Mouse (Mus musculus) stomach, embryonic 14.5 days (tissue): Measurements from ENCODE around the gene Zbtb45. TPM values are rescaled to one million over a fixed set of nuclear protein-coding genes. Genes with fewer than 3 reads are reported as not detected.

ENCODE experiments used
- ATAC-seq: fragments of 200-750 bp; cut with Nextera tagmentation; 2 replicates; pipeline ENCODE4 v1.8.0; 2017; ENCODE audit warnings: low read depth, moderate TSS enrichment; ENCODE audit not compliant: insufficient number of reproducible peaks, insufficient read depth, low FRiP score
- H3K27ac ChIP-seq: fragments of 300-500 bp; sonication (generic); 2 replicates; pipeline ENCODE4 v1.5.1; 2014; ENCODE audit warnings: mild to moderate bottlenecking, low read length, moderate library complexity, mixed read lengths
- H3K27me3 ChIP-seq: fragments of 300-500 bp; sonication (generic); 2 replicates; pipeline ENCODE4 v1.6.1; 2014; ENCODE audit warnings: low read length, control low read depth, mixed read lengths; ENCODE audit not compliant: control insufficient read depth, insufficient read depth
- H3K36me3 ChIP-seq: fragments of 300-500 bp; sonication (generic); 2 replicates; pipeline ENCODE4 v1.6.1; 2014; ENCODE audit warnings: mild to moderate bottlenecking, control low read depth, low read length, moderate library complexity, mixed read lengths; ENCODE audit not compliant: control insufficient read depth, insufficient read depth
- H3K4me1 ChIP-seq: fragments of 300-500 bp; sonication (generic); 2 replicates; pipeline ENCODE4 v1.6.1; 2014; ENCODE audit warnings: low read length, control low read depth, mixed read lengths; ENCODE audit not compliant: control insufficient read depth, insufficient read depth
- H3K4me2 ChIP-seq: fragments of 300-500 bp; sonication (generic); replicated peaks from 2 replicates; pipeline ENCODE4 v1.6.1; 2014; ENCODE audit warnings: low read depth, low read length, control low read depth
- H3K4me3 ChIP-seq: fragments of 300-500 bp; sonication (generic); 2 replicates; pipeline ENCODE4 v1.5.1; 2014; ENCODE audit warnings: low read depth, low read length, control low read depth
- H3K9ac ChIP-seq: fragments of 300-500 bp; sonication (generic); replicated peaks from 2 replicates; pipeline ENCODE4 v1.6.1; 2014; ENCODE audit warnings: low read depth, mild to moderate bottlenecking, control low read depth, low read length, moderate library complexity, mixed read lengths
- H3K9me3 ChIP-seq: fragments of 300-500 bp; sonication (generic); 2 replicates; pipeline ENCODE4 v1.6.1; 2016; ENCODE audit warnings: low read depth, low read length, control low read depth; ENCODE audit not compliant: control insufficient read depth
- WGBS: fragments of 180-500 bp; shearing (Covaris S2); extraction: QIAGEN DNeasy Blood & Tissue Kit; methylation state at CpG from one replicate; pipeline ENCODE4 v1.1.7; 2014; 5-methylcytosine and 5-hydroxymethylcytosine counted together
- polyA plus RNA-seq: library from polyadenylated mRNA; unstranded; fragments of >200 nt; fragmentation: Nextera tagmentation; extraction: Ambion mirVana; gene quantifications from 2 replicates; pipeline ENCODE4 v1.2.1, GENCODE M21; 2014

The Zbtb45 gene
- polyA plus RNA-seq, 1 experiment from 2014 or later, result 21.3 TPM

DNA sequence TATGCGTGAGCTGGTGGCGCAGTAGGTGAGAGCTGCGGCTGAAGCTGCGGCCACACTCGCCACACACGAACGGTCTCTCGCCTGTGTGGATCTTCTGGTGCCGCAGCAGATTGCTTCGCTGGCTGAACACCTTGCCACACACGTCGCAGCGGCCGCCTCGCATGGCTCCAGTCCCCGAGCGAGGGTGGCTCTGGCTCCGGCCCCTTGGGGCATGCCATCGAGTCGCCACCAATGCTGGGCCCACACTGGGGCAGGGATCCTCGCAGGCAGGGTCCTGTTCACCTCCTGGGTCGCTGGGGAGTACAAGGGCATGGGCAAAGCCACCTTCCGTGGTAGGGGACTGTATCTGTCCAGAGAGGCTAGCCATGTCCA is 34.4 kb upstream of the Zbtb45 start:
- no peak for ATAC-seq
- Histone ChIP-seq H3K27ac (no peak overlapping the region), H3K27me3 (peaks cover 20% of the 10 kb centered on the region), H3K4me3 (peak overlapping the region; percentile 44), H3K4me1 (peaks cover 15% of the 10 kb centered on the region), H3K4me2 (peak overlapping the region; percentile 95), H3K36me3 (no peaks in the 10 kb centered on the region), H3K9ac (peak overlapping the region; percentile 46; the same call in 1 of the 2 replicates), H3K9me3 (no peaks in the 10 kb centered on the region)
- WGBS, result 5% methylated on average over 23 of the region's 23 CpGs

- WGBS, result 7% methylated on average over 86 of the region's 88 CpGs
- Histone ChIP-seq H3K4me3 (peak overlapping the region; percentile 44), H3K36me3 (no peaks in the 10 kb centered on the region), H3K4me2 (peak overlapping the region; percentile 95), H3K27ac (no peak overlapping the region), H3K9me3 (no peaks in the 10 kb centered on the region), H3K9ac (peak overlapping the region; percentile 46; the same call in 1 of the 2 replicates), H3K27me3 (peaks cover 20% of the 10 kb centered on the region), H3K4me1 (peaks cover 21% of the 10 kb centered on the region)
- peak; percentile 53 for ATAC-seq
Measured at GRCm38 (mm10) chr7:13043445-13044253, 33.8 kb upstream of the Zbtb45 start.

- peaks cover 20% of the 10 kb centered on the region for H3K27me3 ChIP-seq
- no peak for ATAC-seq
- no peaks in the 10 kb centered on the region for H3K9me3 ChIP-seq
- H3K27ac ChIP-seq, result no peak overlapping the region
- no peak overlapping the region for H3K9ac ChIP-seq
- peak overlapping the region; percentile 95 for H3K4me2 ChIP-seq
- H3K4me3 ChIP-seq, result peak overlapping the region; percentile 44; the same call in 1 of the 2 replicates
- peaks cover 22% of the 10 kb centered on the region for H3K4me1 ChIP-seq
- no peaks in the 10 kb centered on the region for H3K36me3 ChIP-seq
- 46% methylated on average over 16 of the region's 16 CpGs for WGBS
Measured at GRCm38 (mm10) chr7:13043120-13043444, 33.2 kb upstream of the Zbtb45 start.

DNA sequence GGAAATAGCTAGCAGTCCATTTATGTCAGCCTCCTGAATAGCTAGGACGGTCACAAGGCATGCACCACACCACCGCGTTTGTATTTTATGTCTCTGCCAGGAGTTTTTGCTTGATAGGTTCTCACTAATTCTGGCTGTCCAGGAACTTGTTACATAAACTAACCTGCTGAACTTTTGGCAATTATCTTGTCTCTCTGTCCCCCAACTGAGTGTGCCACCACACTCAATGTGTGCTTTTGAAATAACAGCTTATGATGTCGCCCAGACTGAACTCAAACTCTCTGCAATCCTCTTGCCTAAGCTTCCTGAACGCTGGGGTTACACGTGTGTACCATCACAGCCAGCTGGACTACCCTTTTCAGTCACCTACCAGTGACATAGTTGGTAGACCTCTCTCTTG is 32.7 kb upstream of the Zbtb45 start:
- Histone ChIP-seq H3K9ac (no peak overlapping the region), H3K27ac (no peak overlapping the region), H3K27me3 (peaks cover 20% of the 10 kb centered on the region), H3K36me3 (no peaks in the 10 kb centered on the region), H3K9me3 (no peaks in the 10 kb centered on the region), H3K4me1 (peaks cover 22% of the 10 kb centered on the region), H3K4me2 (no peak overlapping the region), H3K4me3 (no peak overlapping the region)
- no peak for ATAC-seq
- 76% methylated on average over 6 of the region's 6 CpGs for WGBS

GRCm38 (mm10) chr7:13041256-13041655 is 31.4 kb upstream of the Zbtb45 start:
- Histone ChIP-seq H3K27ac (no peak overlapping the region), H3K27me3 (peaks cover 20% of the 10 kb centered on the region), H3K36me3 (peaks cover 2% of the 10 kb centered on the region; the same call in 1 of the 2 replicates), H3K4me3 (no peak overlapping the region), H3K9me3 (no peaks in the 10 kb centered on the region), H3K9ac (no peak overlapping the region), H3K4me2 (no peak overlapping the region), H3K4me1 (peaks cover 29% of the 10 kb centered on the region)
- no peak for ATAC-seq
- 72% methylated on average over 1 of the region's 1 CpGs for WGBS

DNA sequence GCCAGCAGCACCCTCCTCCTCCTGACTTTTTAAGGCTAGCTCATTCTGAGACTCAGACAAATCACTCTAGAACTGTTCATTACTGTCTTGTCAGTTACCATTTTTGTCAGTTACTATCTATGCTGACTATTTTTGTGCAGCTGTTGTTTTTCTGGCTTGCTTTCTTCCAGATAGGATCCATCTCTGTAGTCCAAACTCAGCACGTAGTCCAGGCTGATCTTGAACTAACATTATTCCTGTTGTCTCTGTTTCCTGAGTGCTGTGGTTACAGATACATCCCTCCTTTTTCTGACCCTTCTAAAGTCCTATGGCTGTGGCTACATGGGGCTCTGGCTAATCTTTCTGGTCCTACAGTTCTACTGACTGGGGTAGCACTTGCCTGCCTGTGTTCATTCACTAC is 29.3 kb upstream of the Zbtb45 start:
- peak overlapping the region; percentile 51; the same call in 1 of the 2 replicates for H3K4me3 ChIP-seq
- ATAC-seq, result no peak
- peaks cover 10% of the 10 kb centered on the region; the same call in 1 of the 2 replicates for H3K27me3 ChIP-seq
- peaks cover 16% of the 10 kb centered on the region for H3K36me3 ChIP-seq
- H3K4me2 ChIP-seq, result peak overlapping the region; percentile 82
- H3K9me3 ChIP-seq, result no peaks in the 10 kb centered on the region
- H3K27ac ChIP-seq, result no peak overlapping the region
- H3K9ac ChIP-seq, result peak overlapping the region; percentile 93
- H3K4me1 ChIP-seq, result peaks cover 32% of the 10 kb centered on the region
- 88% methylated on average over 1 of the region's 1 CpGs for WGBS

- Histone ChIP-seq H3K27me3 (peaks cover 8% of the 10 kb centered on the region; the same call in 1 of the 2 replicates), H3K9me3 (no peaks in the 10 kb centered on the region), H3K36me3 (peaks cover 16% of the 10 kb centered on the region), H3K4me1 (peaks cover 32% of the 10 kb centered on the region), H3K4me3 (peak overlapping the region; percentile 51), H3K4me2 (peak overlapping the region; percentile 82), H3K9ac (peak overlapping the region; percentile 93), H3K27ac (peak overlapping the region; percentile 100)
- WGBS, result 22% methylated on average over 15 of the region's 15 CpGs
- ATAC-seq, result no peak
Measured at GRCm38 (mm10) chr7:13038621-13039169, 28.9 kb upstream of the Zbtb45 start.

DNA sequence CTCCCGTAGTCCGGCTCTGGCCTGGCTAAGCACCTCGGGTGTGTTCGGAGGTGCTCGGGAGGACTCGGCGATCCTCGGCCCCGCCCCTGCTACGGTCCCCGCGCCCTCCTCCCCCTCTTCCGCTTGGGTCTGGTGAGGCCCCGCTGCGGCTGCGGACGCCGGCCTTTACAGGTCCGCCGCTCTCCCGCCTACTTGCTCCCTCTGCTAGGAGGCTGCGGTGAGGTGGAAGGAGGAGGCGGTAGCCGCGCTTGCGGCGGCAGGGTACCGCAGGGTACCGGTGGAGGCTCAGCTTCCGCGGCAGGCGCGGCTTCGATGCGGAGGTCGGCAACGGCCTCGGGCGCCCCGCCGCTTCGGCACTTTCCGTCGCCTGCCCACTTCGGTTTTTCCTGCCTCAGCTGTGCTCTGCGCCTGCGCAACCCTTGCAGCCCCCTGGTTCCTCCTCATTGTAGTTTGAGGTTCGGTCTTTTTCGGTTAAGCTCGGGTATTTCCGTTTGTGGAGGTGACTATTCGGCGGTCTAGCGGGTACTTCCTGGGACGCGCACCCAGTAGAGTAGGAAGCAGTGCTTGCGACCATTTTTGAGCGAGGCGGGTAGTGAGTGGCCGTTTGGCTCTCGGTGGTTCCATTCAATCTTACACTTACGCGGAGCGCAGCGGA is 28.2 kb upstream of the Zbtb45 start, which contains the start of gene Ube2m:
Gene Ube2m, minus strand, starts transcription at position 375 of the 655 bp plus-strand sequence.
- H3K27me3 ChIP-seq, result peaks cover 4% of the 10 kb centered on the region; the same call in 1 of the 2 replicates
- peak within 1 kb of the TSS; percentile 84 for H3K4me2 ChIP-seq
- peak within 1 kb of the TSS; percentile 93 for H3K9ac ChIP-seq
- peaks cover 20% of the 10 kb centered on the region for H3K36me3 ChIP-seq
- peaks cover 33% of the 10 kb centered on the region for H3K4me1 ChIP-seq
- peak; percentile 92 for ATAC-seq
- peak within 1 kb of the TSS; percentile 100 for H3K27ac ChIP-seq
- H3K4me3 ChIP-seq, result peak within 1 kb of the TSS; percentile 51
- no peaks in the 10 kb centered on the region for H3K9me3 ChIP-seq
- under 1% methylated on average over 65 of the region's 65 CpGs for WGBS
